Mouse (Mus musculus) testis, adult 2 months (tissue): ENCODE data around the gene Chchd6.

Experiments used
- CTCF ChIP-seq: fragments of 200-500 bp; IDR thresholded peaks from 2 replicates; pipeline ENCODE4 v1.5.1; 2012; ENCODE audit warnings: low read depth, mild to moderate bottlenecking, inconsistent platforms, low read length, moderate library complexity; ENCODE audit not compliant: control insufficient read depth, insufficient read depth, insufficient replicate concordance
- POLR2A ChIP-seq: fragments of 200-500 bp; IDR thresholded peaks from 2 replicates; pipeline ENCODE4 v1.6.1; 2012; ENCODE audit warnings: low read depth, mild to moderate bottlenecking, inconsistent platforms, low read length, moderate library complexity; ENCODE audit not compliant: control insufficient read depth

- TF ChIP-seq POLR2A (no peak), CTCF (no peak)
These were observed 231.1 kb downstream of the Chchd6 start for GRCm38 (mm10) chr6:89364342-89364741.
